Mouse (Mus musculus) liver, postnatal 0 days (tissue): ENCODE data around the gene Mef2a.

Experiments
- CTCF ChIP-seq: sonication (generic); IDR thresholded peaks from 2 replicates; pipeline ENCODE4 v1.5.1; 2016; ENCODE audit warnings: antibody characterized with exemption, low read depth
- EP300 ChIP-seq: IDR thresholded peaks from 2 replicates; pipeline ENCODE4 v1.6.1; 2016; ENCODE audit warnings: antibody characterized with exemption, low read depth, mild to moderate bottlenecking

GRCm38 (mm10) chr7:67342067-67342625 lies 30.5 kb downstream of the Mef2a start:
- TF ChIP-seq CTCF (no peak), EP300 (no peak)
